Mouse (Mus musculus) brain, embryonic 14.5 days (tissue): ENCODE results near the gene Tulp2. TPM values are rescaled to one million over a fixed set of nuclear protein-coding genes. Genes with fewer than 3 reads are reported as not detected.
"Not testable (repeated sequence)": the region's sequence is repeated elsewhere in the genome, so short reads cannot be mapped to it uniquely, and the experiment has no call there.

Source experiments
- DNase-seq: peaks from one replicate; pipeline ENCODE4 v3.0.0-alpha.2; 2011; ENCODE audit warnings: low read depth
- CTCF ChIP-seq: fragments of 200-500 bp; IDR thresholded peaks from 2 replicates; pipeline ENCODE4 v1.5.1; 2012; ENCODE audit warnings: inconsistent platforms, mild to moderate bottlenecking, moderate library complexity, borderline replicate concordance; ENCODE audit not compliant: insufficient read depth, insufficient read length; ENCODE audit errors: extremely low read depth
- POLR2A ChIP-seq: fragments of 200-500 bp; IDR thresholded peaks from 2 replicates; pipeline ENCODE4 v1.6.1; 2012; ENCODE audit warnings: mild to moderate bottlenecking, inconsistent platforms, borderline replicate concordance; ENCODE audit not compliant: poor library complexity, insufficient read depth, insufficient read length, severe bottlenecking; ENCODE audit errors: extremely low read depth
- polyA plus RNA-seq: library from polyadenylated mRNA; depleted of rRNA; stranded (reverse); fragments of >200 nt; gene quantifications from 2 replicates; pipeline ENCODE4 v1.2.3, GENCODE M21; 2012

Tulp2 gene
- polyA plus RNA-seq, 1 experiment, result 0.11 TPM

DNA sequence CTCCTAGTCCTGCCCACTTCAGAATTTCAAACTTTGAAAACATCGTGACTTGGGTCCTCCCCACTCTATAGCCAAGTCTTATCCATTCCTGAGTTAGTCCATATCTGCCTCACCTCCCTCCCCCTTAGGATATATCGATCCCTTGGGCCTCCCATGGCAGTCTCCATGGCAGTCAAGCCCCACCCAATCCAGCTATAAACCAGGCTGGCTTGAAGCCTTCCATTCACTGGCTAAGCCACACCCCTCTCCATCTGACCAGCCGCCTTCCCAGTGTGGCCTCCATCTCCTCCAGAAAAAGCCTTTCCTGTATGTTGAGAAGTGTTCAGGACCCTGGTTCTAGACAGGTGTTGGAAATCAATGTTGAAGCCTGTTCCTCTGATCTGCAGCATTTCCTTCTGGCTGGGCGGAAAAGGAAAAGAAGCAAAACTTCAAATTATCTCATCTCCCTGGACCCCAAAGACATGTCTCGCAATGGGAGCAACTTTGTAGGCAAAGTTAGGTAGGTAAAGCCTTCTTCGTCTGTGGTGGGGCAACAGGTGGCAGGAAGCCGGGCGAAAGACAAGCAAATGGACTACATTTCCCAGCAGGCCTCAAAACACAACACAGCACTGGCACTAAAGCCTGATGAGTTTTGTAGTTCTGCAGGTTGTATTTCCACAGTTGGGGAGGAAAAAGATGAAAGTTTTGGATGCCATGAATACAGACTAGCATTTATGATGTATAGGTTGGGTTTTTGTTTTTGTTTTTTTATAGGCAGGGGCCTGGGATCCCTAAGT is 37.9 kb downstream of the Tulp2 start:
- peak; percentile 27 for DNase-seq
- TF ChIP-seq CTCF (no peak), POLR2A (no peak)

DNA sequence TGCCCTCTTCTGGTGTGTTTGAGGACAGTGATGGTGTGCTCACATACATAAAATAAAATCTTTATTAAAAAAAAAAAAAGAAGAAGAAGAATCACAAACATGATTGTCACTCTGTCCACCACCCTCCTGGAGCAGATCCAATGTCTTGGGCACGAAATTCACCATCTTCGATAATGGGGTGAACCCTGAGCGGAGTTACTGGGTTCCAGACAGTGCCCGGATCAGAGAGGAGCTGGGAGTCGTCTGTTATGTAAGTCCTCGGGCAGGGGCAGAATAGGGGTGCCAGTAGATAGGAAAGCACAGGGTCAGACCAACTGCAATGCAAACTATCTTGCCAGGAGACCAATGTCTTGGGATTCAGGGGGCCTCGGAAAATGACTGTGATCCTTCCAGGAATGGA is 38.9 kb downstream of the Tulp2 start:
- no peak for DNase-seq
- no peak for TF ChIP-seq POLR2A
- no peak for TF ChIP-seq CTCF

DNA sequence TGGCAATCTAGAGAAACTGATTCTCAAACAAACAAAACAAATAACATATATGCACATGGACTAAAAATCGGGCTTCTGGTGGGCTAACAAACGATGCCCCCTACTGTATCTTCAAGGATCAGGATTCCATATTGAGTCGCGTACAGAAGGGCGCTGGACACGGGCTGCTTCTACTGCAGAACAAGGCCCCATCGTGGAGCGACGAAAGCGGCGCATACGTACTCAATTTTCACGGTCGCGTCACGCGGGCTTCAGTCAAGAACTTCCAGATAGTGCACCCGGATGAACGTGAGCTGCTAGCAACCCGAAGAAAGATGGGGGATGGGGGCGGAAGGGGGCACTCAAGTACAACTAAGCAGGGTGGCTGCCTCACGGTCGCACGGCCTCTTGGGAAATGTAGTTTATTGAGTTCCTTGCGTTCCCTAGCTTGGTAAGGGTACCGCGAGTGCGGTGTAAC is 40.1 kb downstream of the Tulp2 start:
- TF ChIP-seq POLR2A (no peak), CTCF (no peak)
- peak; percentile 97 for DNase-seq

DNA sequence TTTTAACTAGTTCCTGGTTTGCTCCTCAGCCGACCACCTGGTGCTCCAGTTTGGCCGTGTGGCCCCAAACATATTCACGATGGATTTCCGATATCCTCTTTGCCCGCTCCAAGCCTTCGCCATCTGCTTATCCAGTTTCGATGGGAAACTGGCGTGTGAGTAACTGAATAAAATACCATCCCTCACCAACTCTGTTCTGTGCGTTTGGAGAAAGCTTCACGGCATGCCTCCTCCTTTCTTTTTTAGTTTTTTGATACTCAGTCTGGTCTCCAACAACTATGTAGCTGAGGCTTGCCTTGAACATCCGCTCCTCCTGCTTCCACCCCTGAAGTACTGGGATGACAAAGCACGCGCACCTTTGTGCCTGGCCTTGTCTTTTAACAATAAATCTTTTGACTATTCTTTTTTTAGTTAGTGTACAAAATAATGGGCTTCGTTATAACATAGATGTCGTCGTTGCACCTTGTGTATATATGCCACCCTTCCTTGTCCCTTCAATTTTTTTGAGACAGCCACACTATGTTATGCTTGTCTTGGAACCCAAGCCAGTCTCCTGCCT is 40.6 kb downstream of the Tulp2 start:
- DNase-seq, result no peak
- no peak for TF ChIP-seq CTCF
- TF ChIP-seq POLR2A, result no peak

DNA sequence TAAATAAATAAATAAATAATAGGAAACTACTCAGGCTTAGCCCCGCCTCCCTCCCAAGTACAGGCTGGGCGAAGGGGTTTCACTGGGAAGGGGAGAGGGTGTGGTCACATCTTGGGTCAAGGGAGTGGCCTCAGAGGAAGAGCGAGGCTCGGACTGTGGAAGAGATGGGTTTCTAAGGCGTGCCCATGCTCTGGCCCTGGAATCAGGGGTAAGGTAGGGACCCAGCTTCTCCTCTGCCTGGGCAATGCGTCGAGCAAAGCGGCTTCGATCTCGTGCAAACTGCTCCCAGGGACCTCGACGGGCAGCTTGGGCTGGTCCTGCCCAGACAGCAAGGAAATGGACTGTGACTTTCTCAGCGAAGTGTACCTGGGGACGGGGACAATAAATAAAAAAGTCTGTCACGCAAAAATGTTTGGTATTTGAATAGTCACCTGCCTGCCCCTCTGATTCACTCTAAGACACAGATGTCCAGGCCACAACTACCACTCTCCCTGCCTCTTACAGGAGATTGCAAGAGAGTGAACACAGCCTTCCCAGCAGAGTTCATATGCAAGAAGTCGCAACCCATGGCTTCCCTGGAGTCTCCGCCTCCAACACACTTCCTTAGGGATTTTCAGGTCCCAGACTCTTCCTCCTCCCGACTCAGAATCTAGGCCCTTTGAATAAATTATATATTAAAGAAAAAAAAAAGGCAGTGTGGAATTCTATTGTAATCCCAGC is 41.4 kb downstream of the Tulp2 start:
- TF ChIP-seq CTCF (no peak), POLR2A (no peak)

DNA sequence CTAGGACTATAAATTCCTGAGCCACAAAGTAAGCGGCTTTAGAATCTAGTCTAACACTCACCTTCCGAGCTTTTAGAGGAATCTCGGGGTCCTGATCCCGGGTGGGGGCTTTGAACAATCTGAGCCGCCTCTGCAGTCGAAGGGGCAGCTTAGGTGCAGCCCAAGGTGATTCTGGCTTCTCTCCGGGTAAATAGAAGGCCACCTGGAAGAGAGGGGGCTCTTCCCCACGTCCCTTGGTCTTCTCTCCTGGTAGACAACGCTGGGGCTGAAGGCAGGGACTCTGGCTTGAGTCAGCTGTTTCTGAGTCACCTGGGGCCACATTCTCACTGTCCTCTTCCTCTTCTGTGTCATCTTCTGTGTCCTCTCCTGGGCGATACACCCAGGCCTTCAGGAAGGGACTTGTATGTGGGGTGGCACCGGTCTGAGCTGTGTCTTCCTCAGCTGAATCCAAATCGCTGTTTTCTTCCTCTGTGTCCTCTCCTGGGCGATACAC is 42.0 kb downstream of the Tulp2 start:
- TF ChIP-seq POLR2A (no peak), CTCF (no peak)
- DNase-seq, result no peak

More for the DNA sequence above, 41.4 kb downstream of the Tulp2 start:
- no peak for DNase-seq

DNA sequence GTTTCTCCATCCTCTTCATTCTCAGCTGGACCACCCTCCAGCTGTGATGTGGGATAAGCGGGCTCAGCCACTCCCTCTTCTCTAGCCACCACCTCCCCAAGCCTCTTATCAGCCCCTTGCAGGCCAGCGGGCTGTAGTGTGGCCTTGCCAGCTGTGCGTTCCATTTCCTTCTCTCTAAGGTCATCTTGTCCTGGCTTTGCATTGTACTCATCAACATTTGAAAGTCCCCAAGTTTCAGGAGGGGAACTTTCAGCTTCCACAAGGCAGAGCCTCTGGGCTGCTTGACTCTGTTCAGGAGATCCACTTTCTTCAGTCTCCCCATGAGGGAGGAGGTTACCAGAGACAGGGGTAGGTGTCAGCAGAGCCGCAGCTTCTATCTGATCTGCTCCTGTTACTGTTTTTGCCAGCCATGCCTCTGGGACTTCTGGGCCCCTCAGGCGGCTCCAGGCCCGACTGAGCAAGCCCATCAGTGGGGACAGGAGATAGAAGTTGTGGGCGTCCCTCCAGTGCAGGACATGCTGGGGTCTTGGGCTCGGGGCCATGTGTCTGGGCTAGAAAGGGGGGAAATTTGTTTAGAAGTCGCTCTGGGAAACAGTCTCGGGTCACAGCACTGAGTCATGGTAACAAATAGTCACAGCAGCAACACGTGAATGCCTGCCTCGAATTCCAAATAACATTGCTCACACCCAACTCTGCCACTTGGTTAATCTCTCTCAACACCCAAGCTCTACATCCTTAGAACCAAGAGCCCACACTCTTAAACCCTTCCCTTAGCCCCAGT is 43.4 kb downstream of the Tulp2 start:
- no peak for TF ChIP-seq CTCF
- no peak for TF ChIP-seq POLR2A
- DNase-seq, result peak; percentile 37

DNA sequence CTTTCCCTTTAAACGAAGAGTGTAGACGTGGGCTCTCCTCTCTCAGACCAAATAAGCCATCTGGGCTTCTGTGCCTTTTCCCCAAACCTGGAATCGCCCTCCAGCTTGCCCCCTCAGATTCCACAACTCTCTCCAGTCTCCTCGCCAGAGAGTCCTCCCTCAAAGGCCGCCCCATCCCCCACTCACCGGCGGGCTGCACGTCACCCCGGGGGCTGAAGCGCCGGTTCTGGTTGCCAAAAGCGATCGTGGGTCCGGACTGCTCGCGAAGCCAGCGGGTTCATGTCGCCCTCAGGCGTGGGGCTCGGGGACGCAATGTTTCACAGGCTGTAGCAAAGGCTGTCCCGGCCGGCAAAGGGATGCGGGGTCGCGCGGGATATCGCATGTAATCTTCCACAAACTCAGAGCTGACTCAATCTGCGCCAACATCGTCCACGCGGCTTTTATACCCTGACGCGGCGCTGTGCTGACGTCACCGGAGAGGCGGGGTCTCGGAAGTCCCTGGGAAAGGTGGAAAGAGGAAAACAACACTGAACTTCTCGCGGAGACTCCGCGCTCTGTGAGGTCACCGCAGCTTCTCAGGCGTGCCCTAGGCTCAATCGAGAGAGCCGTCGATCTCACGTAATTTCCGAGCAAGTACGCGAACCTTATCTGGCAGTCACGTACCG is 44.3 kb downstream of the Tulp2 start, which contains the start of the genes Ppp1r15a and Plekha4:
Ppp1r15a (minus strand) TSS at position 460 of the 665 bp plus-strand sequence.
Plekha4 (plus strand) TSS at position 522 of the 665 bp plus-strand sequence.
- no peak for TF ChIP-seq CTCF
- TF ChIP-seq POLR2A, result peak; percentile 49; the same call in 1 of the 2 replicates
- peak; percentile 96 for DNase-seq

DNA sequence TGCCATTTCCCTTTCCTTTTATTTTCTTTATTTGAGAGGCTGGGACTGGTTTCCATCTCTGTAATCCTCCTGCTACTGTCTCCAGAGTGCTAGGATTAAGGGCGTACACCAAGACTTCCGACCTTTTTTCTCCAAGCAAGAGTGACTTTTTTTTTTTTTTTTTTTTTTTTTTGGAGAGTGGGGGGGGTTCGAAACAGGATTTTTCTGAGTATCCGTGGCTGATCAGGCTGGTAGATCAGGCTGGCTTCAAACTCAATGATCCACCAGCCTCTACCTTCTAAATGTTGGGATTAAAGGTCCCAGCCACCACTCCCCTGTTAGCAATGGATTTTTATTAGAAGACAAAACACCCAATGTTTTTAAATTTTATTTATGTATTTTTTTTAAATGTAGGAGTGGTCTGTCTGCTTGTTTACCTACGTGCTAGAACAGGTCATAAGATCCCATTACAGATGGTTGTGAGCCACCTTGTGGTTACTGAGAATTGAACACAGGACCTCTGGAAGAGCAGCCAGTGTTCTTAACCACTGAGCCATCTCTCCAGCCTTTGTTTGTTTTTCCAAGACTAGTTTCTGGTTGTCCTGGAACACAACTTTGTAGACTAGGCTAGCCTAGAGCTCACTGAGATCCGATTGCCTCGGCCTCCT is 44.9 kb downstream of the Tulp2 start:
- TF ChIP-seq POLR2A (no peak), CTCF (no peak)
- no peak for DNase-seq

DNA sequence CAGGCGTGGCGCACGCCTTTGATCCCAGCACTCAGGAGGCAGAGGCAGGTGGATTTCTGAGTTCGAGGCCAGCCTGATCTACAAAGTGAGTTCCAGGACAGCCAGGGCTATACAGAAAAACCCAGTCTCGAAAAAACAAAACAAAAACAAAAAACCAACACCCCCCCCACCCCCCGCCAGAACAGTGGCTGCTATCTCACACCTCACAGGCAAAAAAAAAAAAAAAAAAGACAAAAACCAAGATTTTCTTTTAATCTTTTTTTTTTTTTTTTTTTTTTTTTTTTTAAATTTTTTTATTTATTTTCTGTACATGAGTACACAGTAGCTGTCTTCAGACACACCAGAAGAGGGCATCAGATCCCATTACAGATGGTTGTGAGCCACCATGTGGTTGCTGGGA is 45.5 kb downstream of the Tulp2 start:
- not testable (repeated sequence) for DNase-seq

DNA sequence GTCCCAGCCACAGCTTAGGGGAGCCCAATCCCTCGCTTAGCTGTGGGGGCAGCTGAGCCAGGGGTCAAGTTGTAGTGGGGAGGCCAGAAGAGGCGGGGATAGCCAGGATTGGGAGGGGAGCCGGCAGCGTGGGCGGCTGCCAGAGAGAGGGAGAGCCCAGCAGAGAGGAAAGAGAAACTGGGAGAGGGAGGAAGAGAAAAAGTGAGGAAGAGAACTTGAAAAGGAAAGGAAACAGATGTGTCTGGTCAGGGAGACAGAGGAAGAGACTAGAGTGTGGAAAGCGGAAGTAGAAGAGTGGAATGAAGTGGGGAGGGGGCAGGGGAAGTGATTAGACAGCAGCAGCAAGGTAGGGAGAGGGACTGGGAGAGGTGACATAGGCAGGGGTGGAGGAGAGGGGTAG is 47.8 kb downstream of the Tulp2 start:
- no peak for DNase-seq
- TF ChIP-seq POLR2A, result no peak
